Mouse (Mus musculus) lung, adult 2 months (tissue): ENCODE measurements around the gene Ppm1j. TPM values are rescaled to one million over a fixed set of nuclear protein-coding genes. Genes with fewer than 3 reads are reported as not detected.
A peak's percentile ranks its signal among the peaks of the same experiment; 100 is the strongest.

ENCODE experiments used
- DNase-seq: peaks from one replicate; pipeline ENCODE4 v3.0.0; 2022
- H3K4me1 ChIP-seq: fragments of 200-500 bp; 2 replicates; pipeline ENCODE4 v1.6.1; 2011; ENCODE audit warnings: low read length; ENCODE audit not compliant: control insufficient read depth, insufficient read depth
- H3K4me3 ChIP-seq: fragments of 200-500 bp; replicated peaks from 2 replicates; pipeline ENCODE3; 2011; ENCODE audit warnings: low read depth, mild to moderate bottlenecking, control low read depth, low read length; ENCODE audit errors: extremely low read depth
- CTCF ChIP-seq: fragments of 200-500 bp; IDR thresholded peaks from 2 replicates; pipeline ENCODE4 v1.5.1; 2011; ENCODE audit warnings: mild to moderate bottlenecking, low read length, control low read depth; ENCODE audit not compliant: insufficient read depth
- POLR2A ChIP-seq: fragments of 200-500 bp; IDR thresholded peaks from 2 replicates; pipeline ENCODE4 v1.6.1; 2011; ENCODE audit warnings: low read depth, mild to moderate bottlenecking, control low read depth, low read length, borderline replicate concordance; ENCODE audit errors: extremely low read depth
- WGBS: fragments of 180-500 bp; shearing (Covaris S2); methylation state at CpG from one replicate; pipeline ENCODE4 v1.1.7; 2018; 5-methylcytosine and 5-hydroxymethylcytosine counted together
- polyA plus RNA-seq: library from polyadenylated mRNA; depleted of rRNA; stranded (reverse); fragments of >200 nt; gene quantifications from 2 replicates; pipeline ENCODE4 v1.2.3, GENCODE M21; 2012

Gene Ppm1j
- polyA plus RNA-seq, 1 experiment: 8.0 TPM

GRCm38 (mm10) chr3:104767141-104767540, 13.7 kb upstream of the Ppm1j start:
- no peaks in the 10 kb centered on the region for H3K4me1 ChIP-seq
- TF ChIP-seq POLR2A (no peak), CTCF (no peak)
- 52% methylated on average over 2 of the region's 2 CpGs for WGBS
- H3K4me3 ChIP-seq: no peak overlapping the region
- no peak for DNase-seq

GRCm38 (mm10) chr3:104767716-104768115, 13.1 kb upstream of the Ppm1j start:
- TF ChIP-seq POLR2A (no peak), CTCF (no peak)
- H3K4me3 ChIP-seq: no peak overlapping the region
- H3K4me1 ChIP-seq: no peaks in the 10 kb centered on the region
- WGBS: 60% methylated on average over 4 of the region's 4 CpGs
- DNase-seq: no peak

- Histone ChIP-seq H3K4me1 (no peaks in the 10 kb centered on the region), H3K4me3 (no peak overlapping the region)
- DNase-seq: no peak
- TF ChIP-seq CTCF: no peak
- WGBS: 66% methylated on average over 3 of the region's 3 CpGs
Observed at GRCm38 (mm10) chr3:104769135-104769534, 11.7 kb upstream of the Ppm1j start.

- Histone ChIP-seq H3K4me1 (no peaks in the 10 kb centered on the region), H3K4me3 (no peak overlapping the region)
- peak; percentile 60 for DNase-seq
- TF ChIP-seq CTCF (peak; percentile 70), POLR2A (no peak)
- WGBS: 62% methylated on average over 10 of the region's 10 CpGs
Observed at GRCm38 (mm10) chr3:104770035-104770434, 10.8 kb upstream of the Ppm1j start.

GRCm38 (mm10) chr3:104770918-104771317, 9.9 kb upstream of the Ppm1j start:
- WGBS: 62% methylated on average over 3 of the region's 3 CpGs
- H3K4me1 ChIP-seq: no peaks in the 10 kb centered on the region
- H3K4me3 ChIP-seq: no peak overlapping the region
- no peak for DNase-seq
- no peak for TF ChIP-seq POLR2A
- TF ChIP-seq CTCF: no peak

GRCm38 (mm10) chr3:104771460-104771859, 9.4 kb upstream of the Ppm1j start:
- DNase-seq: no peak
- 58% methylated on average over 6 of the region's 6 CpGs for WGBS
- H3K4me1 ChIP-seq: no peaks in the 10 kb centered on the region
- TF ChIP-seq CTCF: no peak
- TF ChIP-seq POLR2A: no peak
- no peak overlapping the region for H3K4me3 ChIP-seq

GRCm38 (mm10) chr3:104773301-104773700, 7.6 kb upstream of the Ppm1j start:
- TF ChIP-seq POLR2A (no peak), CTCF (no peak)
- no peak for DNase-seq
- Histone ChIP-seq H3K4me3 (no peak overlapping the region), H3K4me1 (peaks cover 3% of the 10 kb centered on the region; the same call in 1 of the 2 replicates)
- WGBS: 85% methylated on average over 7 of the region's 7 CpGs

- H3K4me3 ChIP-seq: no peak overlapping the region
- no peak for DNase-seq
- WGBS: 8% methylated on average over 20 of the region's 20 CpGs
Observed at GRCm38 (mm10) chr3:104777342-104777741, 3.5 kb upstream of the Ppm1j start.

GRCm38 (mm10) chr3:104779949-104780348, 907 bp upstream of the Ppm1j start:
- WGBS: 2% methylated on average over 7 of the region's 7 CpGs
- peak; percentile 93 for TF ChIP-seq CTCF
- no peak for TF ChIP-seq POLR2A
- peaks cover 27% of the 10 kb centered on the region for H3K4me1 ChIP-seq
- no peak overlapping the region for H3K4me3 ChIP-seq
- DNase-seq: peak; percentile 62

More at GRCm38 (mm10) chr3:104777342-104777741, 3.5 kb upstream of the Ppm1j start:
- H3K4me1 ChIP-seq: peaks cover 20% of the 10 kb centered on the region
- TF ChIP-seq POLR2A (no peak), CTCF (no peak)

GRCm38 (mm10) chr3:104781471-104781903, 631 bp downstream of the Ppm1j start, which contains the start of gene Fam19a3:
Gene Fam19a3, minus strand, starts transcription at chr3:104781840.
- under 1% methylated on average over 26 of the region's 26 CpGs for WGBS
- no peak for DNase-seq
- TF ChIP-seq POLR2A (no peak), CTCF (no peak)
- H3K4me3 ChIP-seq: peak within 1 kb of the TSS; percentile 49
- peaks cover 27% of the 10 kb centered on the region for H3K4me1 ChIP-seq
